Mouse (Mus musculus): ENCODE data around the gene Atf6b. TPM values are rescaled to one million over a fixed set of nuclear protein-coding genes. Genes with fewer than 3 reads are reported as not detected.

Atf6b gene
- polyA plus RNA-seq, 1 experiment from 2014 or later, result 94.8 TPM

Other genes starting within 250 kb of the Atf6b start
- gene BC051142, start 248.3 kb upstream of the Atf6b start, polyA plus RNA-seq (2016; fragmentation: Nextera tagmentation; extraction: Ambion mirVana), result 0.40 and 1.3 TPM in 2 replicates
- not detected in 2 replicates for gene Btnl4, start 169.8 kb upstream of the Atf6b start, polyA plus RNA-seq (2016; fragmentation: Nextera tagmentation; extraction: Ambion mirVana)
- not detected in 2 replicates for gene Btnl6, start 129.8 kb upstream of the Atf6b start, polyA plus RNA-seq (2016; fragmentation: Nextera tagmentation; extraction: Ambion mirVana)
- gene Notch4, start 82.9 kb upstream of the Atf6b start, polyA plus RNA-seq (2016; fragmentation: Nextera tagmentation; extraction: Ambion mirVana), result 4.9 and 6.3 TPM in 2 replicates
- gene Gpsm3, start 57.3 kb upstream of the Atf6b start, polyA plus RNA-seq (2016; fragmentation: Nextera tagmentation; extraction: Ambion mirVana), result 2.6 and 3.8 TPM in 2 replicates
- 24.6 and 26.6 TPM in 2 replicates for gene Pbx2, start 55.9 kb upstream of the Atf6b start, polyA plus RNA-seq (2016; fragmentation: Nextera tagmentation; extraction: Ambion mirVana)
- 2.8 and 3.5 TPM in 2 replicates for gene Ager, start 49.3 kb upstream of the Atf6b start, polyA plus RNA-seq (2016; fragmentation: Nextera tagmentation; extraction: Ambion mirVana)
- gene Rnf5, start 43.5 kb upstream of the Atf6b start, polyA plus RNA-seq (2016; fragmentation: Nextera tagmentation; extraction: Ambion mirVana), result 143 and 145 TPM in 2 replicates
- 50.5 and 53.4 TPM in 2 replicates for gene Agpat1, start 42.9 kb upstream of the Atf6b start, polyA plus RNA-seq (2016; fragmentation: Nextera tagmentation; extraction: Ambion mirVana)
- gene Egfl8, start 31.2 kb upstream of the Atf6b start, polyA plus RNA-seq (2016; fragmentation: Nextera tagmentation; extraction: Ambion mirVana), result 3.0 and 3.4 TPM in 2 replicates
- 15.9 and 17.6 TPM in 2 replicates for gene Ppt2, start 18.6 kb upstream of the Atf6b start, polyA plus RNA-seq (2016; fragmentation: Nextera tagmentation; extraction: Ambion mirVana)
- gene Prrt1, start 17.6 kb upstream of the Atf6b start, polyA plus RNA-seq (2016; fragmentation: Nextera tagmentation; extraction: Ambion mirVana), result 0.20 and 0.28 TPM in 2 replicates
- 14.0 and 19.5 TPM in 2 replicates for gene Fkbpl, start 2.4 kb upstream of the Atf6b start, polyA plus RNA-seq (2016; fragmentation: Nextera tagmentation; extraction: Ambion mirVana)
- gene Tnxb, start 23.4 kb downstream of the Atf6b start, polyA plus RNA-seq (2016; fragmentation: Nextera tagmentation; extraction: Ambion mirVana), result not detected in 2 replicates
- not detected in 2 replicates for gene C4b, start 96.7 kb downstream of the Atf6b start, polyA plus RNA-seq (2016; fragmentation: Nextera tagmentation; extraction: Ambion mirVana)
- gene Cyp21a1, start 157.4 kb downstream of the Atf6b start, polyA plus RNA-seq (2016; fragmentation: Nextera tagmentation; extraction: Ambion mirVana), result not detected in 2 replicates
- gene Stk19, start 189.8 kb downstream of the Atf6b start, polyA plus RNA-seq (2016; fragmentation: Nextera tagmentation; extraction: Ambion mirVana), result 24.9 and 26.2 TPM in 2 replicates
- gene Dxo, start 189.9 kb downstream of the Atf6b start, polyA plus RNA-seq (2016; fragmentation: Nextera tagmentation; extraction: Ambion mirVana), result 70.8 and 81.7 TPM in 2 replicates
- 58.3 and 65.7 TPM in 2 replicates for gene Skiv2l, start 203.1 kb downstream of the Atf6b start, polyA plus RNA-seq (2016; fragmentation: Nextera tagmentation; extraction: Ambion mirVana)
- gene Nelfe, start 203.2 kb downstream of the Atf6b start, polyA plus RNA-seq (2016; fragmentation: Nextera tagmentation; extraction: Ambion mirVana), result 125 and 134 TPM in 2 replicates
- 1.4 and 3.0 TPM in 2 replicates for gene Cfb, start 215.4 kb downstream of the Atf6b start, polyA plus RNA-seq (2016; fragmentation: Nextera tagmentation; extraction: Ambion mirVana)
- 9.3 and 10.8 TPM in 2 replicates for gene Zbtb12, start 232.3 kb downstream of the Atf6b start, polyA plus RNA-seq (2016; fragmentation: Nextera tagmentation; extraction: Ambion mirVana)
- 0.18 TPM in 1 of 2 replicates, not detected in the other for gene Gm20547, start 234.9 kb downstream of the Atf6b start, polyA plus RNA-seq (2016; fragmentation: Nextera tagmentation; extraction: Ambion mirVana)